Mouse (Mus musculus) adrenal gland, adult (tissue): ENCODE results near the gene Alox5ap.

Source experiments
- DNase-seq, 2 experiments: peaks; one replicate each; pipeline ENCODE4 v3.0.0; 2022 to 2023; ENCODE audit warnings: low spot score in 1 of 2; ENCODE audit not compliant: inconsistent age in 2 of 2

Gene Alox5ap

DNA sequence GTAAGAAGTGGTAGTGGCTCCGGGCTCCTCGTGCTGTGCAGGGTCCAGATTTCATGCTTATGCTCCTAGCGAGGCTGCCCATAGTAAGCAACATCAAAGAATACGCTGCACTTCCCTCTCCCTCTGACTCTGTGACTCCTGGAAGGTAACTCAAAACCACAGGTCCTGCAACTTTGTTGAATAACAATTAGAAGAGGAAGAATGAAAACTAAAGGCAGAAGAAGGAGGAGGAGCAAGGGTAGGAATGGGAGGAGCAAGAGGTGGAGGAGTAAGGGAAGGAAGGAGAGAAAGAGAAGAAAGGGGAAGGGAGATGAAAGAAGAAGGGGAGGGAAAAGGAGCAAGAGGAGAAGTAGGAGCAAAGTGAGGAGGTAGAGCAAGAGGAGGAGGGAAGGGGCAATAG is at the start of gene Alox5ap:
Alox5ap (plus strand) TSS at position 363 of the 400 bp plus-strand sequence.
- no peak for DNase-seq

DNA sequence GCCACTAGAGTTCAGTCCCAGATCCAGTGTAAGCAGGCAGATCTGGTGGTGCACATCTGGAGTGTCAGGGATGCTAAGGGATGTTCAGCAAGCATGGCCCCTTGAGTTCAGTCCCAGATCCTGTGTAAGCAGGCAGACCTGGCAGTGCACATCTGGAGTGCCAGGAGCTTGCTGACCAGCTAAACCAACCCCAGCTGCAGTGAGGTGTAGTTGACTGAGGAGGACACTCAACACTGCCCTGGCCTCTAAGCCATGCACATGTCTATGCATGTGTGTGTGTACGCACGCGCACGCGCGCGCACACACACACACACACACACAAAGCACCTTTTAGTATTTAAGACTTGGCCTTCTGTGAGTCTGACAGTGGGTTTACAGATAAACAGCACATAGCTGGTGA is 49.0 kb upstream of the Alox5ap start:
- DNase-seq, result no peak

DNA sequence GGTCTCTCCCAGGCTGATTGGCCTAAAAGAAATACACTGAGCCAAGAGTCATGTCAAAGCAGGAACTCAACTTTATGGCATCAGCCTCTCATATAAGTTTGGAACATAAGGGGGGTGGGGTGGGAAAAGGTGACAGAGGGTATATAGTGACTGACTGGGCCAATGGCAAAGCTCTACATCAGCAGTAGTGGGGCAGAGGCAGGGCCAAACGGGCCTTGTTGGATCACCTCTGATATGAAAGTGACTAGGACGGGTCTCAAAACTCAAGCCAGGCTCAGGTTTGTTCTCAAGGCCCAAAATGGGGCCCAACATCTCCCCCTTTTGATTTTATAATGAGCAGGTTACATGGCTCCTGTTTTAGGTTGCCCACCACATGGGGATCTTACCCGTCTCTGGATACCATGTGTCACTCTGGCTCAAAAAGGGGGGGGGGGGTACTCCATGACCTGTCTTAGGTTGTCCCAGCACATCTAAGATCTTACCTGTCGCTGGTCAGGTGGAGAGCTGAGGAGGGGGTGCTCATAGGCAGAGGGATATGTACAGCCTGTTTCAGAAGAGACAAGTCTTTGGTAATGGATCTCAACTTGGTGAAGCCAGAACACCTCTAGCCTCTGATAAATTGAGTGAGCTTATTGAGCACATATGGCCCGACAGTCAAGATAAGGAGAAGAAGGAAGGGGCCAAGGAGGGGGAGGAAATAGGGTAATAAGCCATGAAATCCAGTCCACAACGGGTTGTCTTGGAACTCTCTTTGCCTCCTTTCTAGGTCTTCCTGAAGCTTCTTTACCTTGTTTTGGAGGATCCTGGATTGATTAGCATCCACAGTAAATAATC is 46.8 kb upstream of the Alox5ap start:
- DNase-seq, result no peak

DNA sequence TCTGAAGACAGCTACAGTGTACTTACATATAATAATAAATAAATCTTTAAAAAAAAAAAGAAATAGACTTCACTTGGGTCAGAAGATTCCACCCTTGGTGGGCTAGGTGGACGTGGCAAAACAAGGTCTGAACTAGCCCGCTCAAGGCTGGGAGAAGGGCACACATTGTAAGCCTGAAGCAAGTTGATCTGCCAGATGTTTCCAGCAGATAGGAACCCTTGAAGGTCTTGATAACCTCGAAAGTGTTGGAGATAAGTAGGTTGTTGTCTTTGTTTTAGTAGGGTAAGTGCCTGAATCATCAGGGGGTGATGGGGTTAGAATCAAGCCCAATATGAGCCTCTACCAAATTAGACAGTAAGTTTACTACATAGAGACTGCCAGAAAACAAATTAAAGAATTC is 45.1 kb upstream of the Alox5ap start:
- DNase-seq, result no peak

DNA sequence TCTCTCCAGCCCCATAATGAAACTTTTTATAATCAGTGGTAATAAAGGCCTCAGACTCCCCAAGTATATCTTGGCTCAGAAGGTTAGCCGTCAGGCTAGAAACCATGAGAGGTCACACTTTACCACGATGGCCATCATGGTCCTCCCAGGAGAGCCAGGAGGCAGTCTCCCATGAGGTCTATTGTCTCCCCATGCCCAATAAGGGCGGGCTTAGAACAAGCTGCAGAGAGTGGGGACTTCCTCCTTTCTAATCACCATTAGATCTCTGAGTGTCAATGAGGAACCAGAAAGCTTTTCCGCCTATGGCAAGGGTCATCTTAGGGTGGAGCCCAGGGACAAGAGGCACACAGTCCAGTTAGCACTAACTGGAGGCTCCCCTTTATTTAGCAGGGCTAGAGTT is 43.2 kb upstream of the Alox5ap start:
- DNase-seq, result no peak

DNA sequence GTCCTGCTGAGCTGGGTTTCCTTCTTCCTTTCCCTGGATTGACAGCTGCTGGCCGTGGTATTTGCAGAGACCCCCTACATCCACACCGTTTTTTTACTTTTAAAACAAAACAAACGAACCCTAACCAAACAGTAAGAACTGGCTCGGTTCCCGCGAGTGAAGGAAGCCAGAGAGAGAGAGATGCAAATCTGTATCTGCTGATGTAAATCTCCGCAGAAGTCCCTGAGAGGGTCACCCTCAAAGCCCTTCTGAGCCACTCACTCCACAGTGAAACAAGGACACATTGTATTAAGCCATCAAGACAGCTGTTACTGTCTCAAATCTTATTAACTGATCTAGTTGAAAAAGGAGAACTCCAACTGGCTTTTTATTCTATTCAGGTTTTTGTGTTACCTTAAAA is 39.9 kb upstream of the Alox5ap start:
- no peak for DNase-seq

DNA sequence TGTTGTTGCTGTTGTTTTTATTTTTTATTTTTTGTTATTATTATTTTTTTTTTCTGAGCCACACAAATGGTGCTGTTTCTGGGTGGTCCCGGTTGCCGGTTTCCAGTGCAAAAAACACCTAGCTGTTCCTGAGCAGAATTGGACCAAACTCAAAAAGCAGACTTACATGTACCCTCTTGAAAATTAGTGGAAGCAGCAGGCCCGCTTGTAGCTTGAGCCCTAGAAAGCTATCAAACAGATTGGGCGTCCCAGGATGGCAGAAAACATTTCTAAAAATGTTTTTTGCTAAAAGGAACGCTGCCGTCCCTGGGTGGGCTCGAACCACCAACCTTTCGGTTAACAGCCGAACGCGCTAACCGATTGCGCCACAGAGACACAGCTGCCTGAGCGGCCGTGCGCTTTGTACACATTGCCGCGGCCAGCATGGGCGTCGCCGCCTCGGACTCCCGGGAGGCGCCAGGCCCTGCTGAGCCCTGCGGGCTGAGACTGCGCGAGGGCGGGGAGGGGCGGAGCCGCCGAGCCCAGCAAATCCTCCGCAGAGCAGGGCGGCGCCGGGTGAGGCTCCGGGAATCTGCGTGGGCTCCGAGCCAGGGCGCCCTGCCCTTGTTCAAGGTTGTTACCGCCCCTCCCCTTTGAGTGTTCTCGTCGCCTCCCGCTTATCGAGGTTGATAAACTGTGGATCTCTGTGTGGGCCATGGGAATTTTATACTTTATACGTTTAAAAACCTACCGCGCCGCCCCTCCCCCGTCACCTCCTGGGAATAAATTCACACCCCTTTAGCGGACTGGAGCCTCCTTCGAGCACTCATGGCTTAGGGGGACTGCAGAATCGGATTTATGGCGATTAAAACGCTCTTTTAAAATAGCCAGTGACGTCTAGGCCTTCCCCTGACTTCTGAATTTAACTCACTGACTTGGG is 35.6 kb upstream of the Alox5ap start:
- peak; percentile 100 for DNase-seq

DNA sequence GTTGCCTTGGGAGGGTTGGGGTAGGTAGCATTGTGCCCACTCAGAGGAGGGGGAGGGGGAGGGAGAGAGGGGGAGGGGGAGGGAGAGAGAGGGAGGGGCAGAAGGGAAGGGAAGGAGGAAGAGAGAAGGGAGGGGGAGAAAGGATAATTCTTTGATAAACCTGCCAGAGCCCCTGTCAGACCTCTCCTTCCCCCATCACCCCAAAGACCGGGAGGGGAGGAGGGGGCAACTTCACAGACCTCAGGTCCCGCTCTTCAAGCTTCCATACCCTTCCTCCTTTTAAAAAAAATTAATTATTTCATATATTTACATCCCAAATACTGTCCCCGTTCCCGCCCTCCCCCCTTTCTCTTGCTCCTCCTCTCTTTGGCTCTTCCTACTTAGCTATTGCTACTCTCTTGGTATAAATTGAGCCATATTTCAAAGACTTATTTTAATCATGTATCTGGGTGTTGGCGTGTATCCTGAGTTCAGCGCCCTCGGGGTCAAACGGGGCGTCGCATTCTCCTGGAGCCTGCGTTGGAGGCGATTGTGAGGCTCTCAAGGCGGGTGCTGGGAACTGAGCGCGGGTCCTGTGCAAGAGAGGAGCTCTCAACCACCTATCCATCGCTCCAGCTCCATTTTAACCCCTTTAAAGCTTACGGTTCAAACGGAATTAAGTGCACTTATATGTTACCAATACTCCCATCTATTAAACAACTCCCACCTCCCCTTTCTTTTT is 34.8 kb upstream of the Alox5ap start:
- DNase-seq, result peak in 1 of 2 experiments; percentile 47

DNA sequence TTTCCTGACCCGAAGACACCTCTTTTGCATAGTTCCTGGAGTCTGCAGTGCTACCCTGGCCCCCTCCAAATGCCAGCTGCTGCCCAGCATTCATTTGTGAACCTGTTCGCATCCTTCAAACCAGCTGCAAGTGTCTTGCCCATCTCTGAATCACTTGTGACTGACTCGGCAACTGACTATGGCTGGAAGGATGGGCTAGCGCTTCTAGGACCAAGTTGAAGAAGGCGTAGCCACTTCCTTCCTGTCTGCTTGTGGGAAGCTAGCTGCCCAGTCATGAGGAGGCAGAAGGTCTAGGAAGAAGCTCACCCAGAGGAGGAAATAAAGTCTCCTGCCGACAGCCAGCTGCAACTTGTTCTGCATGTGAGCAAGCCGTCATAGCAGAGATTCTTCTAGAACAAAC is 29.6 kb upstream of the Alox5ap start:
- peak in 1 of 2 experiments; percentile 41 for DNase-seq

DNA sequence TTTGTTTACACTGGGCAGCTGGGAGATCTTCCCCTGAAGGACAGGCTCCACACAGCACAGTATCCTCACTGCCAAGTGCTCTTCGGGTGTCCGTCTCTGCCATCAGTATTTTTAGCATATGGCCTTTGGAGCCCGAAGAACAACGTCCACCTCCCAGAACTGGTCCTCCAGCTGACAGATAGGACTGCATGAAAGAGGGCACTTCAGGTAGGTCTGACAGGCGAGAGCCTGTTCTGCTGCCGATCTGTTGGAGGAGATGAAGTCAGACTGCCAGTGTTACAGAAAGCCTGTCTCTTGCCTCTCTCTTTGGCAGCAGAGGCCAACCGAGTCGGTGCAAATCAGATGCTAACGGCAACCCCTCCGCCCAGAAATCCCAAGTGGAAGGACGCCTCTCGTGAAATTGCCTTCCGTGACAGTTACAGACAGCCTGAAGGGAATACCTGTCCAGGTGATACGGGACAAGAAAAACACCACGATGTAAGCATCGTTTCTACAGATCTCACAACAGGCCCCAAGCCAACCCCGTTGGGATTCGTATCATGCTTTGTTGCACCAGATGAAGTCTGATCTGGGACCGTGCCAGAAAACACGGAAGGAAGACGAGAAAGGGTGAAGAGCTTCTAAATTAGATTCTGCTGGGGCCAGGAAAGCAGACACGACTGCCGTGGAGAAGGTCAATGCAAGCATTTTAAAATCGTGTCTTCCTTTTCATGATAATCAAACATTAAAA is 27.2 kb upstream of the Alox5ap start:
- no peak for DNase-seq

DNA sequence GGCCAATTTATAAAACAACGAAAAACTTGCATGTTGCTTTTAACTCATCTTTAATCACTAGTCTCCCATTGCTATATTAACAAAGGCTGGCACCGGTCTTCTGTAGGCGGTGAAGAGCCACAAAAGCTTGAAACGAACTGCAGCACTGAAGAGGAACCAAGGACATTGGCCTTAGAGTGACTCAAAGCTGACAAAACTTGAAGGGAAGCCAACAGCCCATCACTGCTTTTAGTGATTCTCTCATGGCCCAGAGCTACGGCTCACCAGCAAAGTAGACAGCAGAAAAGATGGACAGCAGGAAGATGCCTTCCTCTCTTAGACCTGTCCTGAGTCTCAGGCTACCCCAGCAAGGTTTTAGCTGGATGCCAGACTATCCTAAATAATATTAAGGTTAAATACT is 22.1 kb upstream of the Alox5ap start:
- peak; percentile 53 to 77 for DNase-seq

DNA sequence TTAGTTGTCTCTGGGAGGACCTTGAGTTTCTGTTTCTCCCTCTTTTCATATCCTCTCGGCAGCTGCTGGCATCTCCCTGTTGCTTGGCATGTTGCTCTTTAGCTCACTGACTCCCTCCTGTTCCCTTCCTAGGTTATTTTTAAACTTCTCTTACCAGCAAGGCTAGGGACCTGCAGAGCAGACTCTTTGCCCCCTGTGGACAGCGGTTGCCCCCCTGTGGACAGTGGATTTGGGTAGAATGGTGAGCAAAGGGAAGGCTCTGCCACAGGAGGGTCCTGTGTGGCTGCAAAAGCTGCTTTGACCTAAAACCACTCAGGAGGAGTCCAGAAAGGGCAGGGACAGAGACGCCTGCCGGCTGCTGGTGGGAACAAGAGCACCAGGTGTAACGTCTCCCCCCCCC is 21.5 kb upstream of the Alox5ap start:
- no peak for DNase-seq

DNA sequence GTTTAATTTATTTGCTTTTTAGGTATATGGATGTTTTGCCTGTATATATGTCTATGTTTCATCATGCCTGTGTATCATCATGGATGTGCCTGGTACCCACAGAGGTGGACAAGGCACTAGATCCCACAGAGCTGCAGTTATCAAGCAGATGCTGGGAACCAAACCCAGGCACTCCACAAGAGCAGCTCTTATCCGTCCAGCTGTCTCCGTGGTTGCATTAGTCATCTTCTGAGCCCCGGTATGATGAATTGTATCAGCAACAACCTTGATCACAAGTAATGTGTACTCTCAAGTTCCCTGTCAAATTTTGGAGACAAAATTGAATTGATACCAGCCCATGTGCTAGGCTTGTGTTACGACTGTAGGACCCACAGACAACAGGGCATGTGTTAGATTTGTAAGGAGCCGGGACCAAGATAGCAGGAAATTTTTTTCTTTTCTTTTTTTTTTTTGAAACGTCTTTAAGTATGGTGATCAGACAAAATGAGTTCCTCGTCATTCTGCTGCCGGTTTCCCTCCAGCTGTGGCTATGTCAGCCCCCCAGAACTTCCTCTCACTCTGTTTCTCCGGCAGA is 19.1 kb upstream of the Alox5ap start:
- DNase-seq, result peak; percentile 39 to 72

DNA sequence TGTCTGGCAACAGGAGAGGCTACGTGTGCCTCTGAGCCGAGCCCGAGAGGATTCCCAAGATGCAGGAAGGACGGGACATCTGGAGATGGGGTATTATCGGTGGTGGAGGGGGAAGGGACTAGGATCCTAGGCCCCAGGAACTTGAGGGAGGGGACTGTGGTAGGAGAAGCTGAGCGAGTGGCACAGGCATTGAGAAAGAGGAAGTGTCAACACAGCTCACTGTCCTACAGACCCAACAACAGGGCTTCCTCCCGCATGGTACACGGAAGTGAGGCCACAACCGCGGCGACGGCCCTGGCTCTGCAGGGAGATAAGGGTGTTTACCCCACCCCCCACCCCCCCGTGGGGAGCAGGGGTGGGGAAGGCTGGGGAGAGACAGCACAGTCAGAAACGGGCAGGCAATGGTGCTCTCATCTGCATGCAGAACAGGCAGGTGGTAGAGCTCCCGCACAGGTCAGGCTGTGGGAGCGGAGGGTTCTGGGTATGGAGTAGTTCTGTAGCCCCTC is 18.5 kb upstream of the Alox5ap start:
- peak; percentile 49 to 68 for DNase-seq

DNA sequence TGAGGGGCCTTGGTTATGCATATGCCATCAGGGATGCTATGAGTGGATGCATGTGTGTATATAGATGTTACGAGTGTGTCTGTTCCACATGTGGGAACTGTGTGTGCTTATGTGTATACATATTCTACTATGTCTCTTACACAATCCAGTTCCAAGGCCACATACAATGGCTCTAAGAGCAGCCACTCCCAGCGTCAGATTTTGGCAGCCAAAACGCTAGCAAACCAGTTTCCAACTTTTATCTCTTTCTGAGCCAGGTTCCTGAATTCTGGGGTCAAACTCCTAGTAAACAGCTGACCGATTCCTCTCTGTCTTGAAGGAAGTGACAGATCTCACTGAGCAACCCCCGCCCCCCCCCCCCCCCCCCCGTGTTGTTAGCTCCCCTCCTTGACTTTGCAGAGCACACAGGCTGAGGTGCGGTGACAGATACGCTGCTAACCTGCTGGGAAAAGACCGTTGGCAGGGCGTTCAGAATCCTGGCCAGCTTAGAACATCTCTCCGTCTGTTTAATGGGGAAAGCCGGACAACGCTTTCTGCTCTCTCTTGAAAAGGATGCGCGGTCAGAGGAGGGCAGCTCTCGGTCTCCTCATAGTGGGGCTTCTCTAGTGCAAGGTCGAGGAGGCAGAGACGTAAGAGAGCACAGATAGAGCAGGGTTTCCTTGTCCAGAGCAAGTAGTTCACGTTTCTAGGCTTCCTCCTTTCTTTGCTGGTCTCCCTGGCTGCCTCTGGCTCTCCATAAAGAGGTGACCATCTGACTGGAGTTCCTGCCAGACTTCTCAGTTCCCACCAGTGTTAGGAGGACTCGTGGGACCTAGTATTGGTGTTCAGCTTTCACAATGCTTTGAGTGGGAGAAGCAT is 17.3 kb upstream of the Alox5ap start:
- DNase-seq, result no peak

DNA sequence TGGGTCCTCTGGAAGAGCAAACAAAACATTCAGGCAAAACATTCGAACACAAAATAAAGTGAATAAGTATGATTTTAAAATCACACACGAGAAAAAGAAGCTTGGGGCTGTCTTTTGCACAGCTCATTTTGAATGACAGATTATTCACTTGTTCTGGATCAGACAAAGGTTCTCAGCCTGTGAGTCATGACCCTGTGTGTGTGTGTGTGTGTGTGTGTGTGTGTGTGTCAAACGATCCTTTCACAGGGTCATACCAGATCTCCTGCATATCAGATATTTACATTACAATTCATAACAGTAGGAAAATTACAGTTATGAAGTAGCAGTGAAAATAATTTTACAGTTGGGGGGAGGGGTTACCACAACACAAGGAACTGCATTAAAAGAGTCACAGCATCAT is 12.3 kb upstream of the Alox5ap start:
- DNase-seq, result peak in 1 of 2 experiments; percentile 69

DNA sequence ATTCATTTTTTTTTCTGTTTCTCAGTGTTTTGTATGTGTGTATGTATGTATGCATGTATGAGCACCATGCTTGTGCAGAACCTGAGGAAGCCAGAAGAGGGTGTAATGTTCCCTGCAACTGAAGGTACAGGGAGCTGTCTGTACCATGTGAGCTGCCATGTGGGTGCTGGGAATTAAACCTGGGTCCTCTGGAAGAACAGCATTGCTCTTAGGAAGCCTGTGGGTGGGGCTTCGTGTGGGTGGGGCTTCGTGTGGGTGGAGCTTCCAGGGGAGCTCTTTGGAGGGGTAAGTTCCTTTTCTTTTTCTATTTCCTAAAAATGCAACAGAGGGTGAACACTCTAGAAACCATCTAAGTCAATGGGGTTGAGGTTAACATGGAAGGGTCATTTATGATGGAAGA is 11.1 kb upstream of the Alox5ap start:
- DNase-seq, result no peak

DNA sequence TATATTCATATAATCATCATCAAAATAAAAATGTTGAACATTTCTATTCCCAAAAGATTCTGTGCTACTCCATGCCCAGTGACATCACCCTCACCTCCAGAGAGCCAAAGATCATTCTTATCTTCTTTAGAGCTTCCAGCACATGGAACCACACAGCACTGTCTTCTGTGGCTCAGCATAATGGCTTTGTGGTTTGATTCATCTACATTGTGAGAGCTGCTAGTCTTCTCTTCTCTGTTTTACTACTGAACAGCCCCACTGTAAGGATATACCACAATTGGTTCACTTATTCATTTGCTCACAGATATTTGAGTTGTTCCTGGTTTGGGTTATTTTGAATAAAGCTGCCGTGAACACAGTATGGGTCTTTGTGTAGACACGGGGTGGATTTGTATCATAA is 9.0 kb upstream of the Alox5ap start:
- DNase-seq, result no peak
